Mouse (Mus musculus): Measurements from ENCODE around the gene Wfdc1. TPM values are rescaled to one million over a fixed set of nuclear protein-coding genes. Genes with fewer than 3 reads are reported as not detected.

Wfdc1 gene
- total and polyA plus RNA-seq, 3 experiments = not detected

- Histone ChIP-seq H3K4me1 (ENCODE audit: control insufficient read depth in 1 of 2, insufficient read depth in 2 of 2, low read length in 2 of 2) (no peaks in the 10 kb centered on the region; a peak in 1 of 4 replicates), H3K27ac (ENCODE audit: control insufficient read depth, low read depth, low read length) (no peak overlapping the region), H3K9ac (ENCODE audit: control insufficient read depth, low read depth, low read length, poor library complexity, severe bottlenecking) (no peak overlapping the region), H3K9me3 (replicated peaks; ENCODE audit: insufficient read depth, low read length) (no peaks in the 10 kb centered on the region), H3K27me3 (ENCODE audit: control insufficient read depth in 1 of 2, insufficient read depth in 2 of 2, low read length in 2 of 2) (peaks cover 0 to 2% of the 10 kb centered on the region in 2 experiments; a peak in 2 of 4 replicates), H3K36me3 (ENCODE audit: control insufficient read depth in 1 of 2, insufficient read depth in 2 of 2, low read length in 2 of 2) (no peaks in the 10 kb centered on the region), H3K79me2 (ENCODE audit: control insufficient read depth, insufficient read depth, low read length, poor library complexity) (no peaks in the 10 kb centered on the region), H3K4me3 (ENCODE audit: control insufficient read depth in 1 of 2, insufficient read depth in 1 of 2, low read depth in 2 of 2, low read length in 2 of 2) (no peak overlapping the region)
- TF ChIP-seq E2F4 (IDR thresholded peaks at IDR 0.05; ENCODE audit: borderline replicate concordance, low read depth, low read length) (no peak), MYB (IDR thresholded peaks at IDR 0.05; ENCODE audit: low read depth, low read length) (no peak)
- DNase-seq (ENCODE audit: low read depth, low spot score) = no peak
Observed at GRCm38 (mm10) chr8:119623061-119623460, 43.1 kb upstream of the Wfdc1 start.

GRCm38 (mm10) chr8:119623744-119624143 lies 42.4 kb upstream of the Wfdc1 start:
- no peak for TF ChIP-seq CTCF (IDR thresholded peaks at IDR 0.05 in 2 of 3, conservative IDR thresholded peaks at IDR 0.05 in 1 of 3; ENCODE audit: control insufficient read depth in 1 of 3, insufficient read depth in 1 of 3, low read depth in 2 of 3, low read length in 3 of 3, poor library complexity in 1 of 3, severe bottlenecking in 1 of 3)
- no peak for TF ChIP-seq UBTF (IDR thresholded peaks at IDR 0.05; ENCODE audit: borderline replicate concordance, insufficient read depth, low read depth, low read length)
- no peak for TF ChIP-seq JUND (IDR thresholded peaks at IDR 0.05; ENCODE audit: low read depth, low read length)
- no peak for TF ChIP-seq USF1 (IDR thresholded peaks at IDR 0.05; ENCODE audit: low read depth, low read length)
- no peak for TF ChIP-seq ELF1 (IDR thresholded peaks at IDR 0.05; ENCODE audit: low read depth, low read length)
- no peak for TF ChIP-seq MYC (IDR thresholded peaks at IDR 0.05; ENCODE audit: low read depth, low read length)
- Histone ChIP-seq H3K79me2 (ENCODE audit: control insufficient read depth, insufficient read depth, low read length, poor library complexity) (no peaks in the 10 kb centered on the region), H3K9ac (ENCODE audit: control insufficient read depth, low read depth, low read length, poor library complexity, severe bottlenecking) (no peak overlapping the region), H3K9me3 (replicated peaks; ENCODE audit: insufficient read depth, low read length) (no peaks in the 10 kb centered on the region), H3K4me3 (ENCODE audit: control insufficient read depth in 1 of 2, insufficient read depth in 1 of 2, low read depth in 2 of 2, low read length in 2 of 2) (no peak overlapping the region), H3K36me3 (ENCODE audit: control insufficient read depth in 1 of 2, insufficient read depth in 2 of 2, low read length in 2 of 2) (no peaks in the 10 kb centered on the region), H3K27ac (ENCODE audit: control insufficient read depth, low read depth, low read length) (no peak overlapping the region), H3K27me3 (ENCODE audit: control insufficient read depth in 1 of 2, insufficient read depth in 2 of 2, low read length in 2 of 2) (peaks cover 0 to 2% of the 10 kb centered on the region in 2 experiments; a peak in 2 of 4 replicates), H3K4me1 (ENCODE audit: control insufficient read depth in 1 of 2, insufficient read depth in 2 of 2, low read length in 2 of 2) (no peaks in the 10 kb centered on the region; a peak in 1 of 4 replicates)
- DNase-seq (ENCODE audit: low read depth, low spot score) = no peak

GRCm38 (mm10) chr8:119624916-119625315 lies 41.2 kb upstream of the Wfdc1 start:
- peaks cover 0 to 2% of the 10 kb centered on the region in 2 experiments; a peak in 2 of 4 replicates for H3K27me3 ChIP-seq (ENCODE audit: control insufficient read depth in 1 of 2, insufficient read depth in 2 of 2, low read length in 2 of 2)
- DNase-seq (ENCODE audit: low read depth, low spot score) = no peak

More at GRCm38 (mm10) chr8:119624916-119625315, 41.2 kb upstream of the Wfdc1 start:
- no peak overlapping the region for H3K27ac ChIP-seq (ENCODE audit: control insufficient read depth, low read depth, low read length)
- no peak overlapping the region for H3K9ac ChIP-seq (ENCODE audit: control insufficient read depth, low read depth, low read length, poor library complexity, severe bottlenecking)
- TF ChIP-seq GABPA (IDR thresholded peaks at IDR 0.05; ENCODE audit: low read depth, low read length) (no peak), POLR2AphosphoS2 (IDR thresholded peaks at IDR 0.05; ENCODE audit: low read length) (no peak), MYB (IDR thresholded peaks at IDR 0.05; ENCODE audit: low read depth, low read length) (no peak), ZC3H11A (IDR thresholded peaks at IDR 0.05; ENCODE audit: low read depth, low read length) (no peak), MXI1 (IDR thresholded peaks at IDR 0.05; ENCODE audit: low read depth, low read length) (no peak), ZKSCAN1 (IDR thresholded peaks at IDR 0.05; ENCODE audit: low read depth, low read length) (no peak), USF1 (IDR thresholded peaks at IDR 0.05; ENCODE audit: low read depth, low read length) (no peak), RCOR1 (IDR thresholded peaks at IDR 0.05; ENCODE audit: low read depth, low read length) (no peak), MEF2A (IDR thresholded peaks at IDR 0.05; ENCODE audit: extremely low read depth, insufficient replicate concordance, low read depth, low read length, poor library complexity, severe bottlenecking) (no peak)
- no peaks in the 10 kb centered on the region; a peak in 1 of 4 replicates for H3K4me1 ChIP-seq (ENCODE audit: control insufficient read depth in 1 of 2, insufficient read depth in 2 of 2, low read length in 2 of 2)
- H3K79me2 ChIP-seq (ENCODE audit: control insufficient read depth, insufficient read depth, low read length, poor library complexity) = no peaks in the 10 kb centered on the region
- no peaks in the 10 kb centered on the region for H3K36me3 ChIP-seq (ENCODE audit: control insufficient read depth in 1 of 2, insufficient read depth in 2 of 2, low read length in 2 of 2)
- H3K9me3 ChIP-seq (replicated peaks; ENCODE audit: insufficient read depth, low read length) = no peaks in the 10 kb centered on the region
- no peak overlapping the region for H3K4me3 ChIP-seq (ENCODE audit: control insufficient read depth in 1 of 2, insufficient read depth in 1 of 2, low read depth in 2 of 2, low read length in 2 of 2)

Measured in MEL (cell line).